Mouse (Mus musculus): Measurements from ENCODE around the gene Acsm3.

Acsm3 gene

GRCm38 (mm10) chr7:119800488-119800887, 39.8 kb downstream of the Acsm3 start:
- WGBS, result 95% methylated on average over 3 of the region's 3 CpGs

GRCm38 (mm10) chr7:119800991-119801390, 40.3 kb downstream of the Acsm3 start:
- WGBS, result 73% methylated on average over 3 of the region's 3 CpGs

GRCm38 (mm10) chr7:119807396-119807795, 46.7 kb downstream of the Acsm3 start:
- 98% methylated on average over 5 of the region's 5 CpGs for WGBS

- WGBS, result 91% methylated on average over 3 of the region's 3 CpGs
Observed at GRCm38 (mm10) chr7:119808723-119809122, 48.0 kb downstream of the Acsm3 start.

- 95% methylated on average over 1 of the region's 1 CpGs for WGBS
Observed at GRCm38 (mm10) chr7:119835371-119835770, 74.6 kb downstream of the Acsm3 start.

GRCm38 (mm10) chr7:119835996-119836777, 75.5 kb downstream of the Acsm3 start:
- WGBS, result 94% methylated on average over 4 of the region's 4 CpGs

Measured in cerebral cortex, adult 2 months (tissue).